Mouse (Mus musculus): ENCODE data around the gene Mpdu1. TPM values are rescaled to one million over a fixed set of nuclear protein-coding genes. Genes with fewer than 3 reads are reported as not detected.
"Not testable (repeated sequence)": the region's sequence is repeated elsewhere in the genome, so short reads cannot be mapped to it uniquely, and the experiment has no call there.

Mpdu1 gene
- total RNA-seq, 2 experiments from 2014 or later = 34.9 to 56.5 TPM

DNA sequence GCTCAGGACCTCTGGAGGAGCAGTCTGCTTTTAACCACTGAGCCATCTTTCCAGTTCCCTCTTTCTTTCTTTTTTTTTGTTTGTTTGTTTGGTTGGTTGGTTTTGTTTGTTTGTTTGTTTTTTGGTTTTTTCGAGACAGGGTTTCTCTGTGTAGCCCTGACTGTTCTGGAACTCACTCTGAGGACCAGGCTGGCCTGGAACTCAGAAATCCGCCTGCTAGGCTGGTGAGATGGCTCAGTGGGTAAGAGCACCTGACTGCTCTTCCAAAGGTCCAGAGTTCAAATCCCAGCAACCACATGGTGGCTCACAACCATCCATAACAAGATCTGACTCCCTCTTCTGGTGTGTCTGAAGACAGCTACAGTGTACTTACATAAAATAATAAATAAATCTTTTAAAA lies 38.1 kb downstream of the Mpdu1 start:
- ATAC-seq (ENCODE audit: poor library complexity, severe bottlenecking) = not testable (repeated sequence)

DNA sequence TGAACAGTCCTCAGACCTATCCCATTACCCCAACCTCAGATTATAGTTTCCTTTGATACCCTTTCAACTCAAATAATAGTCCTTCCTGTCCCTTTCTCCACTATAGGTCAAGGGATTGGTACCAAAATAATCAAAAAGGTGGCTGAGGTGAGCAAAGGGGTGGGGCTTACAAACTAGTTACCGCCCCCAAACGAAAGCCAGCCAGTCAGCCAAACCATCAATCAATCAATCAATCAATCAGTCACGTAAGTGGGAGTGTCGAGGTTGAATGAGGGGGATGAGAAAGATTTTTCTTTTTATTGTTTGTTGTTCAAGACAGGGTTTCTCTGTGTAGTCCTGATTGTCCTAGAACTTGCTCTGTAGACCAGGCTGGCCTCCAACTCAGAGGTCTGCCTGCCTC lies 39.4 kb downstream of the Mpdu1 start:
- ATAC-seq (ENCODE audit: poor library complexity, severe bottlenecking) = no peak

DNA sequence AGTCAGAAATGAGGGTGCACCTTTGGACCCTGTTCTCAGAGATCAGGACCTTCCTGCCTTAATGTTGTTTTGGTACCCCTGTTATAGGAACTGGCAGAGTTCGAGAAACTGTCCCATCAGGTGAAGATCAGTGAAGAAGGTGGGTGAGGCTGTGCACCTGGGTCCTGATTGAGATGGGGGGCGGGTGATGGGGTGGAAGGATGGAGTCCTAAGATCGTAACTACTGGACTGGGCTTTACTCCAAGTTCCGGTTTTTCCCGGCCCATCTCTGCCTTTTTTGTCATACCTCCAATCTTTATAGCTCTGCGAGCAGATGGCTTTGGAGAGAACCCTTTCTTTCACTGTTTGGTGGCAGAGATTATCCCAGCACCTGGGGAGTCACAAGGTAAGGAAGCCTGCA lies 40.0 kb downstream of the Mpdu1 start:
- ATAC-seq (ENCODE audit: poor library complexity, severe bottlenecking) = no peak

DNA sequence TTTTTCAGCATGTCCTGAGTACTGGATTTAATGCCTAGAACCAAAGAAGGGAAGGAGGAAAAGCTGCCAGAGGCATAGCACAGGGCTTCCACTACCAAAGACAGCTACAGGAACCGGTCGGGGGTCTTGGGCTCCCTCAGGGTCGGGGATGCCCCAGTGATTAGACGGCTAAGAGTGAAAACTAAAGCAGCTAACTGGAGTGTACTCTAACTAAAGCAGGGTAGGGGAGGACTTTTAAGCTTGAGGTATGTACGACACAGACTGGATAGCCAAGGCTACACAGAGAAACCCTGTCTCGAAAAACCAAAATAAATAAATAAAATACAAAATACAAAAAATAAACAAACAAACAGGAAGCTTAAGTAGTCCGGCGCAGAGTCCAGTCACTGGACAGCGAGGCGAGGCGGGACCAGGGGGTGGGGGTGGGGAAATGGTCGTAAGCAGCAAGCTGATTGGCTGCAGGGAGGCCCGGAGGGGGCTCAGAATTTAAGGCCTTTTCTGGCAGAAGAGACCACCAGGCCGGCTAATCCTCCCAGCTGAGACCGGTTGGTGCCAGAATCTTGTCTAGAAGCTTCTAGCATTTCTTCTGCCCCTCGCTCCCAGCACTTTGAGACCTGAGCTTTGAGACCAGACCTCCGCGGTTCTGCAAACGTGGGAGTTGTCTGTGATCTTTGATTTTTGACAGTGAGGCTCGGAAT lies 40.7 kb downstream of the Mpdu1 start, which contains the start of gene Sat2:
Sat2 (plus strand) TSS at position 454 of the 698 bp plus-strand sequence.
- no peak for ATAC-seq (ENCODE audit: poor library complexity, severe bottlenecking)

DNA sequence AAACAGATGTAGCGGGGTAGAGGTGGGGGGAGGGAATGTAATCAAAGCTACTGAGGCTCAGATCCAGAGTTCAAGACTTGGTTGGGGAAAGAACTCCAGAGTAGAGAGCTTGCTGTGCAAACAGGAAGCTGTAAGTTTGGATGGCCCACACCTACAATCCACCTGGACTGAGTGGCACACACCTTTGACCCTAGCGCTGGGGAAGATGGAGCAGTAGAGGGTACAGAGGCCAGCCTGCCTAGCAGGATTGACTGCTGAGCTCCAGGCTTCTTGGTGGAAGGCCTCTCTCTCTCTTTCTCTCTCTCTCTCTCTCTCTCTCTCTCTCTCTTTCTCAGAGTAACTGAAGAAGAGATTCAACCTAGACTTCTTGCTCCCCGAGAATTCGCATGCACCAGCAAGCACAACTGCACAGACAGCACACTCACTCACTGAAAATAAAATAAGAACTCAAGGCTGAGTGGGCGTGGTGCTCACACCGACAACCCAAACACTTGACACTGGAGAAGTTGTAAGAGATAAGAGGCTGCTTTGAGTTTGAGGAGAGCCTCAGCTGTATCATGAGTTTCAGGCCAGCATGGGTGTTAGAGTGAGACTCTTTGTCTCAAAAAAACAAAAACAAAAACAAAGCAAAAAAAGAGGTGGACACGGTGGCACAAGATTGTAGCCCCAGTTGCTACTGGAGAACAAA lies 41.9 kb downstream of the Mpdu1 start:
- no peak for ATAC-seq (ENCODE audit: poor library complexity, severe bottlenecking)

DNA sequence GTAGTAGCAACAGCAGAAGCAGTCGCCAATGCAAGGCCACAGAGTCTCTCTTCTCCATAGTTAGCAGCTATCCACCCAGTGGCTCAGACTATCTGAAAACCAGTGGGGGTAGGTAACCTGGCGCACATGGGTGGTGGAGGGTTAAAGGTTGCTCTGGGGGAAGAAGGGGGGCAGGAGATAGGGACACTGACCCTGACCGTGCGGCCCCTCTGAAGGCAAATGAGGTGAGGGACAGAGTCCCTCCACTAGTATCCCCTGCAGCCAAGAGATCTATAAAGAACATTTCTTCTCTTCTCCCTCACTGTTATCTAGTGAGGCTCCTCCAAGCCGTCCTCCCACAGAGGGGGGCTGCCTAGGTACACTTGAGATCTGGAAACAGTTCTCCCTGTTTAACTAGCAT lies 44.6 kb downstream of the Mpdu1 start, which contains the start of gene Shbg:
Shbg (minus strand) TSS at position 101 of the 400 bp plus-strand sequence.
- ATAC-seq (ENCODE audit: poor library complexity, severe bottlenecking) = no peak

DNA sequence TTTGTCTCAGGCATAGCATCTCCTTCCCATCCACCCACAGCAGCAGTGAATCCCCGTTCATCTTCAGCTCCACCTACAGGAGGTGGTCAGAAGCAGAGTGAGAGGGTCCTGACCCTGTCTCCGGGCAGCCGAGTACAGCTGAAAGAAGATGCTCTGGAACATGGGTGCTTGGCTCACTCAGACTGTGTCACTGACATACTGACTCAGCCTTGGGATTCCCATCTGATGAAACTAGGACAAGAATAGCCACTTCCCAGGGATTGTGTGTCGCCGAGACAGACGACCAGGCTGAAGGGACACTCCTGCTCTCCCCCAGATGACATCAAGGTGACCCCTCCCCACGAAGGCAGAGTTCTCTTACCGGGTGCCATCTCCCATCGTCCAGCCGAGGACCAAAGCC lies 45.7 kb downstream of the Mpdu1 start:
- ATAC-seq (ENCODE audit: poor library complexity, severe bottlenecking) = no peak

DNA sequence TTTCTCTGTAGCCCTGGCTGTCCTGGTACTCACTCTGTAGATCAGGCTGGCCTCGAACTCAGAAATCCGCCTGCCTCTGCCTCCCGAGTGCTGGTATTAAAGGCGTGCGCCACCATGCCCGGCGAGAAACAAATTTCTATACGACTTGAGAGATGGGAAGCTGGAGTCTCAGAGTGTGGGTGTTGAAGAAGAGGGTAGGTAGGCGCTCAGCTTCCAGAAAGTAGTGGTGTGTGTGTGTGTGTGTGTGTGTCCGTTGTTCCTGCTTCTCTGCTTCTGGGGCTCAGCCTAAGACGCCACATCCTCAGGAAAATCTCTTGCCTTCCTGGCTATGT lies 48.2 kb downstream of the Mpdu1 start:
- not testable (repeated sequence) for ATAC-seq (ENCODE audit: poor library complexity, severe bottlenecking)

DNA sequence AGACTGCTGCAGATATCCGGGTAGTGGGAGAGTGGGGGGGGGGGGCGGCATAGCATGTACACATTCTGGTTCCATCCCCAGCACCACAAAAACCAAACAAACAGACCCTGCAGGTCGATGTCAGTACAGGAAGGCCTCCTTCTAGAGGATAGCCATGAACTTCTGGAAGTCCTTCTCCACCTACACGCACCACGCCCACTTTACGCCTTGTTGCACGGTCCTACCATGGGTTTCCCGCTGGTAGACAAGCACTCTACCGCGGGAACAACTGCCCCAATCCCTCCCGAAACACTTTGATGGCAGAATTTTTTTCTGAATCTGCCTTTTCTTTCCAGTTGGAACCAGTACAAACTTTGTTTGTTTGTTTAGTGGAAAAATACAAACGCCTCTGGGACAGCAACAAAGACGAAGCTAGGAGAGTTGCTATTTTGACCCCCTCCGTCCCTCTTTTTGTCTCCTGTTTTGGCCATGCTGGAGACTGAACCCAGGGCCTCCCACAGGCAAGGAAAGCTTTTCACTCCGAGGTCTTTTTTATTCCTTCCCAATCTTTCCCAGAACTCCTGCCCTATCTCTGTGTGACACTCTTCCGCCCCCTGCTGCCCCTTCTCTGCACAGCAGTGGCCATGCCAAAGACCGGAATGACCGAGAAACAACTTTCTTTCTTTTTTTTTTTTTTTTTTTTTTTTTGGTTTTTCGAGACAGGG lies 48.7 kb downstream of the Mpdu1 start:
- peak; percentile 67 for ATAC-seq (ENCODE audit: poor library complexity, severe bottlenecking)

DNA sequence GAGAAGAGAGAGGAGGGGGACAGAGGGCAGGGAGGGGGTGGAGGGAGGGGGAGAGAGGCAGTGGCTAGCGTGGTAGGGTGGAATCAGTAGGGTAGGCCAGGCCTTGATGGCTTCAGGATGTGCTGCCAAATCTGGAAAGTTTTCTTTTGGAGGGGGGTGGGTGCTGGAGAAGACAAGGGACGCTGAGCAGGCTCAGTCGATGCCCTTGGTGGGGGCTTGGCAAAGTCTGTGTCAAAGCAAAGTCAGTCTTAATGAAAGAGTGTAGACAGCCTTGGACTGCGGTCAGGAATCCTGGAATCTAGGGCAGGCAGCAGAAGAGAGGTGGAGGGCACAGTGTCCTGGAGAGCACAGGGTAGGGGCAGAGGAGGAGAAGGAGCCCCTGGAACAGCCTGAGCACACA lies 51.5 kb downstream of the Mpdu1 start:
- no peak for ATAC-seq (ENCODE audit: poor library complexity, severe bottlenecking)

DNA sequence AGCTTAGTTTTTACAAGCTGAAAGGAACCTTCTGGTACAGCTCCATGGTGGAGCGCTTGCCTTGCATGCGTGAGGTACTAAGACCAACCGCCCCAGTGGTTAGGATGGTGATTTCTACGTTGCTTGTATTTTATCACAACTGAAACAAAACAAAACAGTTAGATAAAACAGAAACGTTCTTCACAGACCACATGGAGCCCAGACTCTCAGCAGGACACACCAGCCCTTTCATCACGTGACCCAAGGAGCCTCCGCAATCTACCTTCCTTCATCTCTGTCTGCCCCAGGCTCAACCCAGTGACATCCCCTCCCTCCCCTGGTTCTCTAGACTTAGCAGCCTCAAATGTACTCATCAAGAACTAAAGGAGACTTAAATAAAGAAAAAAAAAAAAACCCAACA lies 53.0 kb downstream of the Mpdu1 start:
- no peak for ATAC-seq (ENCODE audit: poor library complexity, severe bottlenecking)

DNA sequence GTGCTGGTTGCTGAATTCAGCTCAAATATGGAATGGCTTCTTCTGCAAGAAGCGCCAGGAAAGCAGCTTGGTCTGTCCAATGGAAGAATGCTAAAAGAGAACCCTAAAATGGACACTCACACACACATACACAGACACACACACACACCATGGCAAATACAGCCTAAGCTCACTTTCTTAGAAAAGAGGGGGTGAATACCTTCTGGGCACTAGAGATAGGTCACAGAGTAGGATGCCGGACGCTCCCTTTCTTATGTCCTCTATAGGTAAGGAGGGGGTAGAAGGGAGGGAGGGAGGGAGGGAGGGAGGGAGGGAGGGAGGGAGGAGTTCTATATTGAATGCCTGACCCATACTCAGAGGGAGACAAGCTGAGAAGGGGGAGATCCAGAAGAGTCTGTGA lies 53.9 kb downstream of the Mpdu1 start:
- ATAC-seq (ENCODE audit: poor library complexity, severe bottlenecking) = no peak

DNA sequence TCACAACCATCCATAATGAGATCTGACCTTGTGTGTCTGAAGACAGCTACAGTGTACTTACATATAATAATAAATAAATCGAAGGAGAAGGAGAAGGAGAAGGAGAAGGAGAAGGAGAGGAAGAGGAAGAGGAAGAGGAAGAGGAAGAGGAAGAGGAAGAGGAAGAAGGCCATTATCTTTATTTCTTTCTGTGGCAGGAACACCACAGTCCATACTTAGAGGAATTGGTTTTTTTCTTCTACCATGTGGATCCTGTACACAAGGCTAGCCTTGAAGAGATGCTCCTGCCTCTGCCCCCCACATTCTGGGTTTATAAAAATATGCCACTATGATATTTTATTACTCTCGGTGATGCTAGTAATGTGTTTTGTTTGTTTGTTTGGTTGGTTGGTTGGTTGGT lies 55.6 kb downstream of the Mpdu1 start:
- no peak for ATAC-seq (ENCODE audit: poor library complexity, severe bottlenecking)

Other genes starting within 250 kb of the Mpdu1 start
Only the 30 nearest of the 34 such genes appear.
- gene Dnah2, start 113.5 kb downstream of the Mpdu1 start, total RNA-seq (2015) = 0.54 and 1.8 TPM in 2 replicates
- 2.1 and 8.0 TPM in 2 replicates for gene Dnah2, start 113.5 kb downstream of the Mpdu1 start, total RNA-seq (2017)
- 0.11 TPM in 1 of 2 replicates, not detected in the other for gene Efnb3, start 102.4 kb downstream of the Mpdu1 start, total RNA-seq (2015)
- 0.45 TPM in 1 of 2 replicates, not detected in the other for gene Efnb3, start 102.4 kb downstream of the Mpdu1 start, total RNA-seq (2017)
- 11.8 and 12.2 TPM in 2 replicates for gene Wrap53, start 82.4 kb downstream of the Mpdu1 start, total RNA-seq (2015)
- 5.3 and 5.9 TPM in 2 replicates for gene Wrap53, start 82.4 kb downstream of the Mpdu1 start, total RNA-seq (2017)
- 59.2 and 64.7 TPM in 2 replicates for gene Trp53, start 82.3 kb downstream of the Mpdu1 start, total RNA-seq (2015)
- gene Trp53, start 82.3 kb downstream of the Mpdu1 start, total RNA-seq (2017) = 21.8 and 28.3 TPM in 2 replicates
- gene Atp1b2, start 56.7 kb downstream of the Mpdu1 start, total RNA-seq (2015) = 0.91 and 2.2 TPM in 2 replicates
- gene Atp1b2, start 56.7 kb downstream of the Mpdu1 start, total RNA-seq (2017) = 0.26 and 0.45 TPM in 2 replicates
- not detected in 2 replicates for gene Shbg, start 44.7 kb downstream of the Mpdu1 start, total RNA-seq (2015)
- gene Shbg, start 44.7 kb downstream of the Mpdu1 start, total RNA-seq (2017) = not detected in 2 replicates
- gene Sat2, start 40.6 kb downstream of the Mpdu1 start, total RNA-seq (2015) = not detected in 2 replicates
- not detected in 2 replicates for gene Sat2, start 40.6 kb downstream of the Mpdu1 start, total RNA-seq (2017)
- 25.3 and 29.0 TPM in 2 replicates for gene Fxr2, start 29.7 kb downstream of the Mpdu1 start, total RNA-seq (2015)
- gene Fxr2, start 29.7 kb downstream of the Mpdu1 start, total RNA-seq (2017) = 33.3 and 36.5 TPM in 2 replicates
- not detected in 2 replicates for gene Sox15, start 7.3 kb downstream of the Mpdu1 start, total RNA-seq (2015)
- 0.22 TPM in 1 of 2 replicates, not detected in the other for gene Sox15, start 7.3 kb downstream of the Mpdu1 start, total RNA-seq (2017)
- gene Cd68, start 3.5 kb upstream of the Mpdu1 start, total RNA-seq (2015) = 302 and 304 TPM in 2 replicates
- 195 and 219 TPM in 2 replicates for gene Cd68, start 3.5 kb upstream of the Mpdu1 start, total RNA-seq (2017)
- gene Eif4a1, start 9.8 kb upstream of the Mpdu1 start, total RNA-seq (2015) = 457 and 494 TPM in 2 replicates
- 511 and 523 TPM in 2 replicates for gene Eif4a1, start 9.8 kb upstream of the Mpdu1 start, total RNA-seq (2017)
- gene Senp3, start 19.4 kb upstream of the Mpdu1 start, total RNA-seq (2015) = 94.3 and 104 TPM in 2 replicates
- 68.9 and 80.8 TPM in 2 replicates for gene Senp3, start 19.4 kb upstream of the Mpdu1 start, total RNA-seq (2017)
- 37.7 and 47.2 TPM in 2 replicates for gene Tnfsf13, start 23.1 kb upstream of the Mpdu1 start, total RNA-seq (2015)
- 74.3 and 78.9 TPM in 2 replicates for gene Tnfsf13, start 23.1 kb upstream of the Mpdu1 start, total RNA-seq (2017)
- 25.5 and 25.9 TPM in 2 replicates for gene Tnfsf12, start 33.2 kb upstream of the Mpdu1 start, total RNA-seq (2015)
- gene Tnfsf12, start 33.2 kb upstream of the Mpdu1 start, total RNA-seq (2017) = 3.2 and 4.9 TPM in 2 replicates
- gene Tnfsfm13, start 33.5 kb upstream of the Mpdu1 start, total RNA-seq (2015) = 11.6 and 13.6 TPM in 2 replicates
- 8.5 and 12.2 TPM in 2 replicates for gene Tnfsfm13, start 33.5 kb upstream of the Mpdu1 start, total RNA-seq (2017)
- 116 and 118 TPM in 2 replicates for gene Polr2a, start 96.0 kb upstream of the Mpdu1 start, total RNA-seq (2015)
- gene Polr2a, start 96.0 kb upstream of the Mpdu1 start, total RNA-seq (2017) = 38.6 and 42.9 TPM in 2 replicates
- gene Slc35g3, start 99.3 kb upstream of the Mpdu1 start, total RNA-seq (2015) = not detected in 2 replicates
- not detected in 2 replicates for gene Slc35g3, start 99.3 kb upstream of the Mpdu1 start, total RNA-seq (2017)
- gene Zbtb4, start 103.3 kb upstream of the Mpdu1 start, total RNA-seq (2015) = 1.6 and 2.6 TPM in 2 replicates
- gene Zbtb4, start 103.3 kb upstream of the Mpdu1 start, total RNA-seq (2017) = 1.4 and 2.4 TPM in 2 replicates
- gene Chrnb1, start 133.3 kb upstream of the Mpdu1 start, total RNA-seq (2015) = 0.32 and 0.36 TPM in 2 replicates
- gene Chrnb1, start 133.3 kb upstream of the Mpdu1 start, total RNA-seq (2017) = 0.16 TPM in 1 of 2 replicates, not detected in the other
- 0.14 TPM in 1 of 2 replicates, not detected in the other for gene Fgf11, start 139.2 kb upstream of the Mpdu1 start, total RNA-seq (2015)
- not detected in 2 replicates for gene Fgf11, start 139.2 kb upstream of the Mpdu1 start, total RNA-seq (2017)
- gene Tmem102, start 143.0 kb upstream of the Mpdu1 start, total RNA-seq (2015) = not detected in 2 replicates
- gene Tmem102, start 143.0 kb upstream of the Mpdu1 start, total RNA-seq (2017) = not detected in 2 replicates
- gene Gm39566, start 152.7 kb upstream of the Mpdu1 start, total RNA-seq (2015) = not detected in 2 replicates
- not detected in 2 replicates for gene Gm39566, start 152.7 kb upstream of the Mpdu1 start, total RNA-seq (2017)
- not detected in 2 replicates for gene Spem2, start 155.8 kb upstream of the Mpdu1 start, total RNA-seq (2015)
- gene Spem2, start 155.8 kb upstream of the Mpdu1 start, total RNA-seq (2017) = not detected in 2 replicates
- not detected in 2 replicates for gene Spem1, start 159.5 kb upstream of the Mpdu1 start, total RNA-seq (2015)
- gene Spem1, start 159.5 kb upstream of the Mpdu1 start, total RNA-seq (2017) = not detected in 2 replicates
- gene Nlgn2, start 175.1 kb upstream of the Mpdu1 start, total RNA-seq (2015) = 0.20 and 0.48 TPM in 2 replicates
- 0.16 and 0.88 TPM in 2 replicates for gene Nlgn2, start 175.1 kb upstream of the Mpdu1 start, total RNA-seq (2017)
- 217 and 226 TPM in 2 replicates for gene Tmem256, start 175.9 kb upstream of the Mpdu1 start, total RNA-seq (2015)
- 117 and 158 TPM in 2 replicates for gene Tmem256, start 175.9 kb upstream of the Mpdu1 start, total RNA-seq (2017)
- gene Plscr3, start 183.7 kb upstream of the Mpdu1 start, total RNA-seq (2015) = 19.8 and 23.7 TPM in 2 replicates
- 10.8 and 18.1 TPM in 2 replicates for gene Plscr3, start 183.7 kb upstream of the Mpdu1 start, total RNA-seq (2017)
- gene Tnk1, start 196.1 kb upstream of the Mpdu1 start, total RNA-seq (2015) = not detected in 2 replicates
- gene Tnk1, start 196.1 kb upstream of the Mpdu1 start, total RNA-seq (2017) = 0.04 TPM in 1 of 2 replicates, not detected in the other
- gene Tmem95, start 215.4 kb upstream of the Mpdu1 start, total RNA-seq (2015) = not detected in 2 replicates
- not detected in 2 replicates for gene Tmem95, start 215.4 kb upstream of the Mpdu1 start, total RNA-seq (2017)
- 2.9 and 3.3 TPM in 2 replicates for gene Kctd11, start 218.8 kb upstream of the Mpdu1 start, total RNA-seq (2015)
- 3.0 and 3.3 TPM in 2 replicates for gene Kctd11, start 218.8 kb upstream of the Mpdu1 start, total RNA-seq (2017)